Mouse (Mus musculus): ENCODE measurements around the gene Snx10.

Gene Snx10

GRCm38 (mm10) chr6:51591844-51592243 is 68.1 kb downstream of the Snx10 start:
- no peak for DNase-seq

GRCm38 (mm10) chr6:51592356-51593115 is 68.8 kb downstream of the Snx10 start:
- peak; percentile 96 for DNase-seq

GRCm38 (mm10) chr6:51593446-51594035 is 69.8 kb downstream of the Snx10 start:
- DNase-seq: no peak

GRCm38 (mm10) chr6:51594516-51594915 is 70.8 kb downstream of the Snx10 start:
- no peak for DNase-seq

- DNase-seq: no peak
These were observed 74.4 kb downstream of the Snx10 start for GRCm38 (mm10) chr6:51598058-51598457.

- DNase-seq: no peak
These were observed 76.7 kb downstream of the Snx10 start for GRCm38 (mm10) chr6:51600412-51600811.

GRCm38 (mm10) chr6:51602341-51602740 is 78.6 kb downstream of the Snx10 start:
- no peak for DNase-seq

- no peak for DNase-seq
These were observed 80.0 kb downstream of the Snx10 start for GRCm38 (mm10) chr6:51603691-51604090.

GRCm38 (mm10) chr6:51606245-51606644 is 82.5 kb downstream of the Snx10 start:
- DNase-seq: no peak

GRCm38 (mm10) chr6:51606803-51607202 is 83.1 kb downstream of the Snx10 start:
- no peak for DNase-seq

- DNase-seq: no peak
These were observed 87.9 kb downstream of the Snx10 start for GRCm38 (mm10) chr6:51611621-51612020.

- peak; percentile 54 for DNase-seq
These were observed 88.8 kb downstream of the Snx10 start for GRCm38 (mm10) chr6:51612371-51613051.

GRCm38 (mm10) chr6:51613661-51614060 is 90.0 kb downstream of the Snx10 start:
- no peak for DNase-seq

- DNase-seq: no peak
These were observed 103.1 kb downstream of the Snx10 start for GRCm38 (mm10) chr6:51626843-51627242.

- DNase-seq: no peak
These were observed 106.0 kb downstream of the Snx10 start for GRCm38 (mm10) chr6:51629671-51630070.

- DNase-seq: no peak
These were observed 106.5 kb downstream of the Snx10 start for GRCm38 (mm10) chr6:51630184-51630583.

- DNase-seq: no peak
These were observed 109.4 kb downstream of the Snx10 start for GRCm38 (mm10) chr6:51632928-51633662.

GRCm38 (mm10) chr6:51633663-51634362 is 110.1 kb downstream of the Snx10 start:
- no peak for DNase-seq

GRCm38 (mm10) chr6:51636019-51636568 is 112.4 kb downstream of the Snx10 start:
- no peak for DNase-seq

All from right cerebral cortex, postnatal 14 days (tissue).